Mouse (Mus musculus) cerebellum, postnatal 4 days (tissue): Measurements from ENCODE around the gene Kin.

Experiments used
- DNase-seq, 2 experiments: peaks; one replicate each; pipeline ENCODE4 v3.0.0; 2022; ENCODE audit warnings: low spot score in 2 of 2, mixed read lengths in 1 of 2

The Kin gene

GRCm38 (mm10) chr2:10108535-10109189 is 28.3 kb downstream of the Kin start:
- no peak for DNase-seq

GRCm38 (mm10) chr2:10118751-10119150 is 38.4 kb downstream of the Kin start:
- no peak for DNase-seq

- DNase-seq: no peak
Observed at GRCm38 (mm10) chr2:10119276-10119675, 38.9 kb downstream of the Kin start.

GRCm38 (mm10) chr2:10121826-10122225 is 41.4 kb downstream of the Kin start:
- DNase-seq: no peak

GRCm38 (mm10) chr2:10126122-10126521 is 45.7 kb downstream of the Kin start:
- no peak for DNase-seq

GRCm38 (mm10) chr2:10127471-10127870 is 47.1 kb downstream of the Kin start:
- DNase-seq: no peak

GRCm38 (mm10) chr2:10128571-10128970 is 48.2 kb downstream of the Kin start:
- no peak for DNase-seq

- no peak for DNase-seq
Observed at GRCm38 (mm10) chr2:10130341-10130990, 50.1 kb downstream of the Kin start.

GRCm38 (mm10) chr2:10131296-10131695 is 50.9 kb downstream of the Kin start, which contains the start of gene Itih2:
Gene Itih2, minus strand, starts transcription at chr2:10131396.
- DNase-seq: no peak

GRCm38 (mm10) chr2:10132128-10132527 is 51.7 kb downstream of the Kin start:
- no peak for DNase-seq

GRCm38 (mm10) chr2:10133941-10134340 is 53.5 kb downstream of the Kin start:
- DNase-seq: no peak

- DNase-seq: no peak
Observed at GRCm38 (mm10) chr2:10137320-10137719, 56.9 kb downstream of the Kin start.

- no peak for DNase-seq
Observed at GRCm38 (mm10) chr2:10140456-10140855, 60.1 kb downstream of the Kin start.
